Mouse (Mus musculus): ENCODE data around the gene Gad2. TPM values are rescaled to one million over a fixed set of nuclear protein-coding genes. Genes with fewer than 3 reads are reported as not detected.
"Not testable (repeated sequence)": the region's sequence is repeated elsewhere in the genome, so short reads cannot be mapped to it uniquely, and the experiment has no call there.

Gene Gad2
- not detected for polyA plus RNA-seq (2017; shearing (Covaris generic))

- peak; percentile 32 for ATAC-seq
These were observed at the start of gene Gad2 for GRCm38 (mm10) chr2:22621828-22622731. Gene Gad2, plus strand, starts transcription at chr2:22622205.

GRCm38 (mm10) chr2:22587469-22588169, 34.4 kb upstream of the Gad2 start:
- ATAC-seq, result peak; percentile 57

GRCm38 (mm10) chr2:22588170-22588541, 33.8 kb upstream of the Gad2 start:
- ATAC-seq, result not testable (repeated sequence)

GRCm38 (mm10) chr2:22588673-22589381, 33.2 kb upstream of the Gad2 start:
- ATAC-seq, result peak; percentile 53

- ATAC-seq, result peak; percentile 64
These were observed 32.4 kb upstream of the Gad2 start for GRCm38 (mm10) chr2:22589382-22590205.

- ATAC-seq, result no peak
These were observed 31.9 kb upstream of the Gad2 start for GRCm38 (mm10) chr2:22590206-22590490.

GRCm38 (mm10) chr2:22617951-22618350, 4.1 kb upstream of the Gad2 start:
- no peak for ATAC-seq

GRCm38 (mm10) chr2:22619416-22619815, 2.6 kb upstream of the Gad2 start:
- no peak for ATAC-seq

- no peak for ATAC-seq
These were observed 2.0 kb upstream of the Gad2 start for GRCm38 (mm10) chr2:22620030-22620429.

- ATAC-seq, result no peak
These were observed 1.5 kb upstream of the Gad2 start for GRCm38 (mm10) chr2:22620534-22620933.

- ATAC-seq, result no peak
These were observed 802 bp upstream of the Gad2 start for GRCm38 (mm10) chr2:22620978-22621827.

- ATAC-seq, result no peak
These were observed 1.4 kb downstream of the Gad2 start for GRCm38 (mm10) chr2:22623111-22624070.

GRCm38 (mm10) chr2:22624188-22624975, 2.4 kb downstream of the Gad2 start:
- no peak for ATAC-seq

- ATAC-seq, result no peak
These were observed 3.3 kb downstream of the Gad2 start for GRCm38 (mm10) chr2:22625096-22625960.

GRCm38 (mm10) chr2:22627147-22627666, 5.2 kb downstream of the Gad2 start:
- no peak for ATAC-seq

GRCm38 (mm10) chr2:22627819-22628432, 5.9 kb downstream of the Gad2 start:
- ATAC-seq, result no peak

- no peak for ATAC-seq
These were observed 12.8 kb downstream of the Gad2 start for GRCm38 (mm10) chr2:22634766-22635165.

- ATAC-seq, result no peak
These were observed 24.1 kb downstream of the Gad2 start for GRCm38 (mm10) chr2:22646134-22646533.
